8 mouse cellular contexts compared by ENCODE assay signal in genomic region chr10:60686641-60686975, GRCm38 (mm10). TPM values are rescaled to one million over a fixed set of nuclear protein-coding genes. Genes with fewer than 3 reads are reported as not detected.
DNase-seq lines count a peak whose midpoint lies in the region; ATAC-seq and TF ChIP-seq lines count a peak whose summit lies in the region.

No protein-coding gene starts in this region.

- no peaks in the 10 kb centered on the region for H3K4me1 ChIP-seq in heart, adult 2 months (ENCODE audit: control insufficient read depth, insufficient read depth, low read length)
- H3K4me1 ChIP-seq in bone marrow macrophage, adult 2 months (ENCODE audit: control insufficient read depth, insufficient read depth, low read length) = peaks cover 6% of the 10 kb centered on the region
- H3K4me1 ChIP-seq in heart, embryonic 16.5 days (ENCODE audit: control insufficient read depth, insufficient read depth, low read length) = peaks cover 9% of the 10 kb centered on the region
- H3K4me1 ChIP-seq in liver, embryonic 16.5 days (ENCODE audit: control insufficient read depth, low read depth, low read length) = no peaks in the 10 kb centered on the region

- H3K9ac ChIP-seq in heart, adult 2 months (ENCODE audit: low read depth, low read length) = peak overlapping the region; percentile 71
- H3K9ac ChIP-seq in heart, embryonic 16.5 days (ENCODE audit: low read length) = peak overlapping the region; percentile 68
- no peak overlapping the region for H3K9ac ChIP-seq in liver, embryonic 16.5 days (ENCODE audit: low read depth, low read length)

- ATAC-seq in heart, embryonic 16.5 days (replicated peaks; ENCODE audit: extremely low read depth, insufficient read depth, low FRiP score) = no peak
- no peak for ATAC-seq in liver, embryonic 16.5 days (ENCODE audit: low read depth)
- ATAC-seq in megakaryocyte progenitor cell, adult 5-6 weeks (replicated peaks; ENCODE audit: poor library complexity) = no peak

- intact Hi-C loops in heart, adult 2 months (cut with DNase I) = loop anchor here (5.0 kb wide), 2 partner anchors 54 to 69 kb away; no protein-coding TSS in a partner anchor
- intact Hi-C loops in heart, postnatal 25 days (cut with DNase I) = loop anchor here (10.0 kb wide), 1 partner anchor 62 kb away; no protein-coding TSS in a partner anchor
- intact Hi-C loops in left cerebral cortex, postnatal 4 days (cut with DNase I) = loop anchor here (5.0 to 10.0 kb wide), 2 partner anchors 152 to 264 kb away; no protein-coding TSS in a partner anchor

- no peak for TF ChIP-seq POLR2A in heart, adult 2 months (IDR thresholded peaks at IDR 0.05; ENCODE audit: insufficient read depth, low read depth, low read length)
- TF ChIP-seq POLR2A in bone marrow macrophage, adult 2 months (IDR thresholded peaks at IDR 0.05; ENCODE audit: borderline replicate concordance, low read depth, low read length) = no peak

- no peaks in the 10 kb centered on the region for H3K36me3 ChIP-seq in heart, adult 2 months (ENCODE audit: control insufficient read depth, insufficient read depth, low read length)
- no peaks in the 10 kb centered on the region for H3K36me3 ChIP-seq in heart, embryonic 16.5 days (ENCODE audit: control insufficient read depth, insufficient read depth)
- no peaks in the 10 kb centered on the region for H3K36me3 ChIP-seq in liver, embryonic 16.5 days (ENCODE audit: control insufficient read depth, insufficient read depth)

- H3K9me3 ChIP-seq in heart, embryonic 16.5 days (replicated peaks; ENCODE audit: control insufficient read depth, low read length) = no peaks in the 10 kb centered on the region
- no peaks in the 10 kb centered on the region for H3K9me3 ChIP-seq in liver, embryonic 16.5 days (replicated peaks; ENCODE audit: control insufficient read depth, low read length)

- under 1% methylated on average over 37 of the region's 37 CpGs for WGBS in heart, adult 2 months
- WGBS in heart, embryonic 16.5 days = under 1% methylated on average over 37 of the region's 37 CpGs
- under 1% methylated on average over 37 of the region's 37 CpGs for WGBS in liver, embryonic 16.5 days (ENCODE audit: insufficient replicate concordance)

- peak; percentile 18 to 42 for DNase-seq in heart, adult 2 months
- DNase-seq in heart, postnatal 25 days (ENCODE audit: low spot score) = no peak
- no peak for DNase-seq in left cerebral cortex, postnatal 4 days
- DNase-seq in frontal cortex, postnatal 25 days (ENCODE audit: low spot score in 2 of 2) = no peak

- H3K27me3 ChIP-seq in heart, adult 2 months (ENCODE audit: control insufficient read depth, insufficient read depth, low read length) = peaks cover 10% of the 10 kb centered on the region; the same call in 1 of the 2 replicates
- H3K27me3 ChIP-seq in heart, embryonic 16.5 days (ENCODE audit: control insufficient read depth, insufficient read depth, low read length) = peaks cover 65% of the 10 kb centered on the region
- peaks cover 54% of the 10 kb centered on the region for H3K27me3 ChIP-seq in liver, embryonic 16.5 days (ENCODE audit: control insufficient read depth, insufficient read depth, low read depth, low read length)

- peak overlapping the region; percentile 71 for H3K4me3 ChIP-seq in heart, adult 2 months
- peak overlapping the region; percentile 33 for H3K4me3 ChIP-seq in bone marrow macrophage, adult 2 months (ENCODE audit: insufficient read depth, low read length)
- peak overlapping the region; percentile 61 for H3K4me3 ChIP-seq in heart, embryonic 16.5 days (ENCODE audit: low read length)
- H3K4me3 ChIP-seq in liver, embryonic 16.5 days (ENCODE audit: low read depth, low read length) = peak overlapping the region; percentile 49

- H3K4me2 ChIP-seq in heart, embryonic 16.5 days (ENCODE audit: low read depth, low read length) = peak overlapping the region; percentile 94
- H3K4me2 ChIP-seq in liver, embryonic 16.5 days (ENCODE audit: low read depth, low read length) = peak overlapping the region; percentile 69

- TF ChIP-seq CTCF in heart, adult 2 months (IDR thresholded peaks at IDR 0.05) = no peak
- TF ChIP-seq CTCF in bone marrow macrophage, adult 2 months (IDR thresholded peaks at IDR 0.05; ENCODE audit: low read depth, low read length) = no peak

- H3K79me2 ChIP-seq in heart, adult 2 months (replicated peaks; ENCODE audit: control insufficient read depth, insufficient read depth, low read length) = no peaks in the 10 kb centered on the region

- TF ChIP-seq EP300 in heart, adult 2 months (IDR thresholded peaks at IDR 0.05; ENCODE audit: insufficient read depth, low read depth, low read length) = no peak

- peak overlapping the region; percentile 87; the same call in 1 of the 2 replicates for H3K27ac ChIP-seq in heart, adult 2 months
- no peak overlapping the region for H3K27ac ChIP-seq in bone marrow macrophage, adult 2 months (ENCODE audit: insufficient read depth, low read depth, low read length)
- H3K27ac ChIP-seq in heart, embryonic 16.5 days (ENCODE audit: low read length) = no peak overlapping the region
- no peak overlapping the region for H3K27ac ChIP-seq in liver, embryonic 16.5 days (ENCODE audit: low read length)

RNA-seq across cellular contexts. Expression of gene Cdh23, which starts 9.7 kb away (rescaled TPM):
- 1 to 10 TPM; 4.7 to 7.7 TPM for total RNA-seq in heart, adult 2 months (2021)
- polyA plus RNA-seq in heart, adult 2 months (2012; rRNA removed) = 5.3 and 7.0 TPM in 2 replicates
- total RNA-seq in heart, postnatal 25 days (2021) = 1 to 10 TPM; 5.4 to 5.9 TPM
- not detected in 2 replicates for polyA plus RNA-seq in bone marrow macrophage, adult 2 months (2012; ENCODE audit: insufficient read depth, insufficient read length, missing spikeins)
- polyA plus RNA-seq in heart, embryonic 16.5 days (2015; fragmentation: Nextera tagmentation; extraction: Ambion mirVana) = 0.70 and 1.3 TPM in 2 replicates
- 0.27 and 0.65 TPM in 2 replicates for polyA plus RNA-seq in liver, embryonic 16.5 days (2015; fragmentation: Nextera tagmentation; extraction: Ambion mirVana)
- total RNA-seq in megakaryocyte progenitor cell, adult 5-6 weeks (2015) = 0.07 and 0.22 TPM in 2 replicates
- total RNA-seq in megakaryocyte progenitor cell, adult 5-6 weeks (2017) = 0.03 and 0.21 TPM in 2 replicates
- 1 to 10 TPM; 1.3 to 1.8 TPM for total RNA-seq in left cerebral cortex, postnatal 4 days (2021)

Comparison
In these comparisons a context has a peak if more than half of its experiments do, and no peak if none do; other contexts are left out.
1. DNase-seq: peak in heart, adult 2 months (2 of 2); none in heart, postnatal 25 days (single experiment), left cerebral cortex, postnatal 4 days (single experiment) and frontal cortex, postnatal 25 days (0 of 2).
2. Peak in every context shown above with its lines, with median percentiles within 50 percentile points of each other: H3K4me3 ChIP-seq.